Mouse (Mus musculus) spleen, adult 2 months (tissue): ENCODE results near the gene Snf8.

Experiments used
- CTCF ChIP-seq: fragments of 200-500 bp; IDR thresholded peaks from 2 replicates; pipeline ENCODE4 v1.5.1; 2011; ENCODE audit warnings: mild to moderate bottlenecking, inconsistent platforms; ENCODE audit not compliant: insufficient read depth, insufficient read length, insufficient replicate concordance; ENCODE audit errors: extremely low read depth
- POLR2A ChIP-seq: fragments of 200-500 bp; IDR thresholded peaks from 2 replicates; pipeline ENCODE4 v1.6.1; 2011; ENCODE audit warnings: low read depth, low read length, inconsistent platforms

- TF ChIP-seq CTCF (no peak), POLR2A (no peak)
Measured at GRCm38 (mm10) chr11:96030571-96030970, 4.1 kb upstream of the Snf8 start.
